Mouse (Mus musculus): ENCODE data around the gene Myl7. TPM values are rescaled to one million over a fixed set of nuclear protein-coding genes. Genes with fewer than 3 reads are reported as not detected.
"Not testable (repeated sequence)": the region's sequence is repeated elsewhere in the genome, so short reads cannot be mapped to it uniquely, and the experiment has no call there.

Myl7 gene
- polyA plus RNA-seq (2014; fragmentation: Nextera tagmentation; extraction: Ambion mirVana): not detected in 2 replicates

DNA sequence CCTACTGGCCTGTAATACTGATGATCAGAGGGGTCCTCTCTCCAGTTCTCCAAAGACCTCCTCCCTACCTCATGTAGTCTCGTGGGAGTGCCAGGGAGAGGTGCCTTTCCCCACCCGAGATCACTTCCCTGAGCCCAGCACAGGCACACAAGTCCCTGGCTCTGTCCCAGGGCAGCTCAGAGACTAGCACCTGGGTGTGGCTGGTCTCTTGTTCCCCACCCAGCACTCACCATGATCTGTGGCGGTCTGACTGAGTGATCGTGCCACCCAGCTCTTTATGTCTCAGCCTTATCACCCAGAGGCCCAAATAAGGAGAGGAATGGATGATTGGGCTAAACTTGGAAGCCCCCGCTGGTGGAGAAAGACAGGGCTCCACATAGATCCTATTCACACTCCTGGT, at the start of gene Myl7:
Gene Myl7 (minus strand): TSS at position 252 of the 400 bp plus-strand sequence.
- no peak within 1 kb of the TSS for H3K9ac ChIP-seq (ENCODE audit: low read length)
- ATAC-seq (no peak), DNase-seq (ENCODE audit: low spot score) (no peak)
- no peaks in the 10 kb centered on the region for H3K36me3 ChIP-seq (ENCODE audit: control insufficient read depth, insufficient read depth, low read length)
- WGBS: 64% methylated on average over 5 of the region's 5 CpGs
- H3K9me3 ChIP-seq (replicated peaks; ENCODE audit: control insufficient read depth, low read length): no peaks in the 10 kb centered on the region
- 0 out of 2 replicates have a peak, but pooled peaks cover 3% of the 10 kb centered on the region for H3K27me3 ChIP-seq (replicated peaks; ENCODE audit: control insufficient read depth, insufficient read depth, low read length)
- H3K4me3 ChIP-seq (ENCODE audit: low read depth, low read length): no peak within 1 kb of the TSS
- H3K27ac ChIP-seq (ENCODE audit: low read depth, low read length): no peak within 1 kb of the TSS
- H3K4me2 ChIP-seq (ENCODE audit: low read length): no peak within 1 kb of the TSS
- H3K4me1 ChIP-seq (ENCODE audit: control insufficient read depth, insufficient read depth, low read length): peaks cover 10% of the 10 kb centered on the region

DNA sequence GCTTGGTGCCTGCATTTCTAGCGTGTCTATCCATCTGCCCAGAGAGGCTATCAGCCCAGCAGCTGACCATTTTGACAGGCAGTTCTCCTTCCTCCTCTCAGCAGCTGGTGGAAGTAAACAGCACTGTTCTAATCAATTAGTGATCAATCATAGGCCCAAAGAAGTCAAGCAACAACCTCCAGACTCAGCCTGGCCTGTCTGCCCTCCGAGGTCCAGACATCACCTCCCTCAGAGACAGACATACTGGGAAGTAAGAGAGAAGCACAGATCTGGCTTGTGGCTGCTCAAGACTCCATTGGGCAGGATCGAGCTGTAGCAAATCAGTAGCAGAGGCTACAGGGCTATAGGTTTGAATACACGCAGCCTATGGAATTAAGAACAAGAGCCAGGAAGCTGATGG, 49.2 kb upstream of the Myl7 start:
- ATAC-seq (no peak), DNase-seq (ENCODE audit: low spot score) (no peak)
- no peak overlapping the region for H3K4me2 ChIP-seq (ENCODE audit: low read length)
- peaks cover 4% of the 10 kb centered on the region for H3K4me1 ChIP-seq (ENCODE audit: control insufficient read depth, insufficient read depth, low read length)
- no peaks in the 10 kb centered on the region for H3K27me3 ChIP-seq (replicated peaks; ENCODE audit: control insufficient read depth, insufficient read depth, low read length)
- no peaks in the 10 kb centered on the region for H3K9me3 ChIP-seq (replicated peaks; ENCODE audit: control insufficient read depth, low read length)
- WGBS: 67% methylated on average over 4 of the region's 4 CpGs
- H3K4me3 ChIP-seq (ENCODE audit: low read depth, low read length): no peak overlapping the region
- no peaks in the 10 kb centered on the region for H3K36me3 ChIP-seq (ENCODE audit: control insufficient read depth, insufficient read depth, low read length)
- H3K27ac ChIP-seq (ENCODE audit: low read depth, low read length): no peak overlapping the region
- no peak overlapping the region for H3K9ac ChIP-seq (ENCODE audit: low read length)

DNA sequence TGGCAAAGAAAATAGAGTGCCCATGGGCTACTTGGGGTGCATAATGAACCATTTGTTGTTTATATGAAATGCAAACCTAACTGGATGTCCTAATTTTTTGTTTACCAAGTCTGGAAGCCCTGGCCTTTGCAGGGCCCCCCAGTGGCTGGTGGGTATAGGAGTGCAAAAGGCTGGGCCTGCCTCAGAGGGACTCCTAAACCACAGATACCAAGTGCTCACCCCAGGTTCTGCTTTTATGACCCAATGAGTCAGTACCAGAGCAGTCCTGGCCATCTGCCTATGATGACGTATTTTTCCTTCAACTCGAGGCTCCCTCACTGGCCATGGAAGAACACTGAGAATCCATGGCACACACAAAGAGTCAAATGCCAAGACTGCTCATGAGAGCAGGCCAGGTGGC, 46.5 kb upstream of the Myl7 start:
- Histone ChIP-seq H3K27ac (ENCODE audit: low read depth, low read length) (no peak overlapping the region), H3K4me1 (ENCODE audit: control insufficient read depth, insufficient read depth, low read length) (peaks cover 4% of the 10 kb centered on the region), H3K9ac (ENCODE audit: low read length) (no peak overlapping the region), H3K9me3 (replicated peaks; ENCODE audit: control insufficient read depth, low read length) (no peaks in the 10 kb centered on the region), H3K27me3 (replicated peaks; ENCODE audit: control insufficient read depth, insufficient read depth, low read length) (no peaks in the 10 kb centered on the region), H3K4me3 (ENCODE audit: low read depth, low read length) (no peak overlapping the region), H3K36me3 (ENCODE audit: control insufficient read depth, insufficient read depth, low read length) (no peaks in the 10 kb centered on the region), H3K4me2 (ENCODE audit: low read length) (no peak overlapping the region)
- DNase-seq (ENCODE audit: low spot score) (no peak), ATAC-seq (no peak)
- WGBS: 86% methylated on average over 2 of the region's 2 CpGs

DNA sequence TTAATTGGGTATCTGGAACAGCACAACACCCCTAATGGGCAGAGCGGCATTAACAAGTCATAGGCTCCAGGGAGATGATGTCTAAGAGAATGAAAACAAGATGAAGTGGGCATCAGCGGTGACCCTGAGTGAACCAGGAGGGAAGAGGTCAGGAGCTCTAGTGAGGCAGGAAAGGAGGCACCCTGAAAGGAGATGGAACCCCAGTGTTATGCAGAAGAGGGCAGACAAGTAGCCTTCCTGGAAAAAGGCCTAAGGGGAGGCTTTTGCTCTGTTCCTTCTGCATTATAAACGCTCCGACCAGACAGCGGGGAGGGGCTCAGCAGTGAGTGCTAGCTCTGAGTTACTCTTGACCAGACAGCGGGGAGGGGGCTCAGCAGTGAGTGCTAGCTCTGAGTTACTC, 44.4 kb upstream of the Myl7 start:
- Histone ChIP-seq H3K4me2 (ENCODE audit: low read length) (no peak overlapping the region), H3K4me3 (ENCODE audit: low read depth, low read length) (no peak overlapping the region), H3K27me3 (replicated peaks; ENCODE audit: control insufficient read depth, insufficient read depth, low read length) (no peaks in the 10 kb centered on the region), H3K36me3 (ENCODE audit: control insufficient read depth, insufficient read depth, low read length) (no peaks in the 10 kb centered on the region), H3K4me1 (ENCODE audit: control insufficient read depth, insufficient read depth, low read length) (no peaks in the 10 kb centered on the region), H3K9ac (ENCODE audit: low read length) (no peak overlapping the region), H3K9me3 (replicated peaks; ENCODE audit: control insufficient read depth, low read length) (no peaks in the 10 kb centered on the region), H3K27ac (ENCODE audit: low read depth, low read length) (no peak overlapping the region)
- DNase-seq (ENCODE audit: low spot score): no peak
- no peak for ATAC-seq
- WGBS: 58% methylated on average over 6 of the region's 6 CpGs

DNA sequence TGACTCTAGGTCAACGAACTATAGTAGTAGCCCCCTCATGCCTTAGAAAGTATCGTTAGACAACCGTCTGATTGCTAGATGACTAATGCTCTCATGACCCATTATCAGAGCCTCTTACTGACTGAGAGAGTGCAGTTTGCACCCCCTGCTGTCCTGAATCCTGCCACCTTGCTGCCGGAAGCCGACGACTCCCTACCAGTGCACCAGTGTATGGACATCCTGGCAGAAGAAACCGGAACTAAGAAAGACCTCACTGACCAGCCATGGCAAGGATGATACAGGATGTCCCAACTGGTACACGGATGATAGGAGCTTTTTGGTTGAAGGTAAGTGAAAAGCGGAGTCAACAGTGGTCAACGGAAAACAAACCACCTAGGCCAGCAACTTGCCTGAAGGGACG, 35.9 kb upstream of the Myl7 start:
- DNase-seq (ENCODE audit: low spot score); H3K9ac ChIP-seq (ENCODE audit: low read length); H3K4me2 ChIP-seq (ENCODE audit: low read length); H3K4me1 ChIP-seq (ENCODE audit: control insufficient read depth, insufficient read depth, low read length); H3K4me3 ChIP-seq (ENCODE audit: low read depth, low read length); H3K27me3 ChIP-seq (replicated peaks; ENCODE audit: control insufficient read depth, insufficient read depth, low read length); ATAC-seq; H3K36me3 ChIP-seq (ENCODE audit: control insufficient read depth, insufficient read depth, low read length); H3K9me3 ChIP-seq (replicated peaks; ENCODE audit: control insufficient read depth, low read length); H3K27ac ChIP-seq (ENCODE audit: low read depth, low read length): not testable (repeated sequence)
- 94% methylated on average over 11 of the region's 11 CpGs for WGBS

DNA sequence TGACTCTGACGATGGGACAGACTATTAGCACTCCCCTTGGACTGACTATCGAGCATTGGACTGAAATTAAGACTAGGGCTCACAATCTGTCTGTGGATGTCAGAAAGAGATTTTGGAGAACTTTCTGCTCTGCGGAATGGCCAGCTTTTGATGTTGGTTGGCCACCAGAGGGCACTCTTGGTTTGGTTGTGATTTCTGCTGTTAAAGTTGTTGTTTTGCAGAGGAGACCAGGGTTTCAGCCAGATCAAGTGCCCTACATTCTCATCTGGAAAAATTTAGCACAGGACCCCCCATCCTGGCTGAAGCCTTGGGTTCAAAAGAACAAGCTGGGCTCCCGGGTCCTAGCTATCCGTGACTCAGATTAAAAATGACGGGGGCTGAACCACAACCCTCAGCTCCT, 33.4 kb upstream of the Myl7 start:
- H3K4me1 ChIP-seq (ENCODE audit: control insufficient read depth, insufficient read depth, low read length); ATAC-seq; H3K4me3 ChIP-seq (ENCODE audit: low read depth, low read length); H3K36me3 ChIP-seq (ENCODE audit: control insufficient read depth, insufficient read depth, low read length); H3K4me2 ChIP-seq (ENCODE audit: low read length); H3K9ac ChIP-seq (ENCODE audit: low read length); H3K27me3 ChIP-seq (replicated peaks; ENCODE audit: control insufficient read depth, insufficient read depth, low read length); H3K9me3 ChIP-seq (replicated peaks; ENCODE audit: control insufficient read depth, low read length); H3K27ac ChIP-seq (ENCODE audit: low read depth, low read length): not testable (repeated sequence)
- peak; percentile 12 for DNase-seq (ENCODE audit: low spot score)
- WGBS: 86% methylated on average over 6 of the region's 6 CpGs

DNA sequence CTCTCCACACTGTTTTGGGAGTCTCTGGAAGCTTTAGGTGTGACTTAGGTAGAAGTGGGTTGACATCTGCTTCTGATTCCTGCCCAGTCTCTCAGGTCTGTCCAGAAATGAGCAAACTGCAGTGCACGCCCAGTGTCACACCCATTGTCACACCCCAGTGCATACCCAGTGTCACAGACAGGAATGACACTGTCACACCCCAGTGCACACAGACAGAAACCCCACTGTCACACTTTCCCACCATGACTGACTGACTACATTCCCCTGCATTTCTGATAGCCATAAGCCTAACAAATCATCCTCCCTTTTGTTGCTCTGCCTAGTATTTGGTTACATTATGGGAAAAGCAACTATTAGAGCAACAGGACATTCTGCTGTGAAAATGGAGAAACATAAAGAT, 32.0 kb upstream of the Myl7 start:
- H3K36me3 ChIP-seq (ENCODE audit: control insufficient read depth, insufficient read depth, low read length): no peaks in the 10 kb centered on the region
- no peaks in the 10 kb centered on the region for H3K4me1 ChIP-seq (ENCODE audit: control insufficient read depth, insufficient read depth, low read length)
- H3K4me2 ChIP-seq (ENCODE audit: low read length): no peak overlapping the region
- no peak overlapping the region for H3K4me3 ChIP-seq (ENCODE audit: low read depth, low read length)
- H3K27ac ChIP-seq (ENCODE audit: low read depth, low read length): no peak overlapping the region
- H3K27me3 ChIP-seq (replicated peaks; ENCODE audit: control insufficient read depth, insufficient read depth, low read length): no peaks in the 10 kb centered on the region
- H3K9me3 ChIP-seq (replicated peaks; ENCODE audit: control insufficient read depth, low read length): no peaks in the 10 kb centered on the region
- DNase-seq (ENCODE audit: low spot score) (no peak), ATAC-seq (no peak)
- 83% methylated on average over 1 of the region's 1 CpGs for WGBS
- no peak overlapping the region for H3K9ac ChIP-seq (ENCODE audit: low read length)

DNA sequence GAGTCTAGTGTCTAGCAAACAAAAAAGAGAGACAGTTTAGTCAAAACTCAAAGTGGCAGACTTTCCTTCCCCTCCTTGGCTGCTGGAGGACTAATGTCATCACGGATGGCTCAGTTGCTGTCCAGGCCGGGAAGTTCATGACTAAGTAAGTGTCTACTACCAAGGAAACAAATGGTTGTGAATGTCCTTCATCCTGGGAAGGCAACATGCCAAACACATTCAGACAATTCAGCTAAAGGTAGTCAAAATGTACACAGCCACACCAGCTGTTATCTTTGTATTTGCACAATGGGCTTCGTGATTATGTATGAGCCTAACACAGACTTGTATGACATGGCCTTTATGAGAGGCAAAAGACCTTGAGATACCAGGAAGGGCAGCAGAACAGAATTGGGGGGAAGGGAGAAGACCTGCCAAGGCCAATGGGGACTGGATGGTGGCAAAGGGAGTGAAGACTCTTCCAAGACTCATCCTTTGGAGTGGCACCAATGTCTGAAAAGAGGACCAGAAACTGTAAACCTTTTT, 28.2 kb upstream of the Myl7 start:
- Histone ChIP-seq H3K36me3 (ENCODE audit: control insufficient read depth, insufficient read depth, low read length) (no peaks in the 10 kb centered on the region), H3K4me3 (ENCODE audit: low read depth, low read length) (no peak overlapping the region), H3K27ac (ENCODE audit: low read depth, low read length) (no peak overlapping the region), H3K9ac (ENCODE audit: low read length) (no peak overlapping the region), H3K27me3 (replicated peaks; ENCODE audit: control insufficient read depth, insufficient read depth, low read length) (no peaks in the 10 kb centered on the region), H3K4me1 (ENCODE audit: control insufficient read depth, insufficient read depth, low read length) (no peaks in the 10 kb centered on the region), H3K9me3 (replicated peaks; ENCODE audit: control insufficient read depth, low read length) (no peaks in the 10 kb centered on the region), H3K4me2 (ENCODE audit: low read length) (no peak overlapping the region)
- 81% methylated on average over 3 of the region's 3 CpGs for WGBS
- no peak for DNase-seq (ENCODE audit: low spot score)
- ATAC-seq: no peak

DNA sequence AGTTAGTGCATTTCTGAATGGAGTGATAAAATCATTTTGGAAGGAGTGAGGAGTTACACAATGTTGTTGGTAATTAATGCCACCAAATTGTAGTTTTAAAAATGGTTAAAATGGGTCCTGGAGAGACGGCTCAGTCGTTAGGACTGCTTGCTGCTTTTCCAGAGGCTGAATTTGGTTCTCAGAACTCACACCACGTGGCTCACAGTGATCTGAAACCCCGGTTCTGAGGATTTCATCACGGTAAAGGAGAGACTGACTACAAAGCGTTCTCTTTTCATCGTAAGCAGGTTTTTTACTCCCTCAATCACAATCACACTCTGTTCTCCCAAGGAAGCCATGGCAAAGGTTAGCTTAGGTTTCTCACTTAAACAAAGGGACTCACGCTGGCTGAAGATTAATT, 26.1 kb upstream of the Myl7 start:
- WGBS: 63% methylated on average over 8 of the region's 8 CpGs
- no peak for ATAC-seq

More for the DNA sequence above, 26.1 kb upstream of the Myl7 start:
- Histone ChIP-seq H3K4me2 (ENCODE audit: low read length) (no peak overlapping the region), H3K4me1 (ENCODE audit: control insufficient read depth, insufficient read depth, low read length) (no peaks in the 10 kb centered on the region), H3K27ac (ENCODE audit: low read depth, low read length) (no peak overlapping the region), H3K9me3 (replicated peaks; ENCODE audit: control insufficient read depth, low read length) (no peaks in the 10 kb centered on the region), H3K36me3 (ENCODE audit: control insufficient read depth, insufficient read depth, low read length) (no peaks in the 10 kb centered on the region), H3K27me3 (replicated peaks; ENCODE audit: control insufficient read depth, insufficient read depth, low read length) (no peaks in the 10 kb centered on the region), H3K9ac (ENCODE audit: low read length) (no peak overlapping the region), H3K4me3 (ENCODE audit: low read depth, low read length) (no peak overlapping the region)
- no peak for DNase-seq (ENCODE audit: low spot score)
